Mouse (Mus musculus) forebrain, embryonic 14.5 days (tissue): ENCODE measurements around the gene Dock7. TPM values are rescaled to one million over a fixed set of nuclear protein-coding genes. Genes with fewer than 3 reads are reported as not detected.

Experiments
- ATAC-seq: fragments of 200-750 bp; cut with Nextera tagmentation; 2 replicates; pipeline ENCODE4 v1.8.0; 2017; ENCODE audit warnings: mild to moderate bottlenecking, moderate library complexity
- DNase-seq: peaks from one replicate; pipeline ENCODE4 v3.0.0-alpha.2; 2015; ENCODE audit warnings: low spot score
- H3K27ac ChIP-seq: fragments of 300-500 bp; sonication (generic); 2 replicates; pipeline ENCODE4 v1.5.1; 2014; ENCODE audit warnings: low read depth, mild to moderate bottlenecking, control low read depth, low read length, moderate library complexity
- H3K27me3 ChIP-seq: fragments of 300-500 bp; sonication (generic); replicated peaks from 2 replicates; pipeline ENCODE4 v1.6.1; 2014; ENCODE audit warnings: low read length, control low read depth, mixed read lengths; ENCODE audit not compliant: control insufficient read depth, insufficient read depth
- H3K36me3 ChIP-seq: fragments of 300-500 bp; sonication (generic); 2 replicates; pipeline ENCODE4 v1.6.1; 2014; ENCODE audit warnings: low read length, control low read depth; ENCODE audit not compliant: control insufficient read depth, insufficient read depth
- H3K4me1 ChIP-seq: fragments of 300-500 bp; sonication (generic); 2 replicates; pipeline ENCODE4 v1.6.1; 2014; ENCODE audit warnings: antibody characterized with exemption, low read length, control low read depth; ENCODE audit not compliant: control insufficient read depth, insufficient read depth
- H3K4me2 ChIP-seq: fragments of 300-500 bp; sonication (generic); 2 replicates; pipeline ENCODE4 v1.6.1; 2014; ENCODE audit warnings: mild to moderate bottlenecking, control low read depth, low read length
- H3K4me3 ChIP-seq: fragments of 300-500 bp; sonication (generic); 2 replicates; pipeline ENCODE4 v1.5.1; 2014; ENCODE audit warnings: low read depth, low read length, control low read depth
- H3K9ac ChIP-seq: fragments of 300-500 bp; sonication (generic); 2 replicates; pipeline ENCODE4 v1.6.1; 2014; ENCODE audit warnings: mild to moderate bottlenecking, low read length, control low read depth, moderate library complexity
- H3K9me3 ChIP-seq: fragments of 300-500 bp; sonication (generic); replicated peaks from 2 replicates; pipeline ENCODE4 v1.6.1; 2016; ENCODE audit warnings: low read length, control low read depth, mixed read lengths; ENCODE audit not compliant: control insufficient read depth
- WGBS: fragments of 180-500 bp; shearing (Covaris S2); extraction: QIAGEN DNeasy Blood & Tissue Kit; methylation state at CpG from one replicate; pipeline ENCODE4 v1.1.7; 2014; 5-methylcytosine and 5-hydroxymethylcytosine counted together
- polyA plus RNA-seq: library from polyadenylated mRNA; unstranded; fragments of >200 nt; fragmentation: Nextera tagmentation; extraction: Ambion mirVana; gene quantifications from 2 replicates; pipeline ENCODE4 v1.2.1, GENCODE M21; 2014

Dock7 gene
- polyA plus RNA-seq, 1 experiment from 2014 or later: 80.3 TPM

DNA sequence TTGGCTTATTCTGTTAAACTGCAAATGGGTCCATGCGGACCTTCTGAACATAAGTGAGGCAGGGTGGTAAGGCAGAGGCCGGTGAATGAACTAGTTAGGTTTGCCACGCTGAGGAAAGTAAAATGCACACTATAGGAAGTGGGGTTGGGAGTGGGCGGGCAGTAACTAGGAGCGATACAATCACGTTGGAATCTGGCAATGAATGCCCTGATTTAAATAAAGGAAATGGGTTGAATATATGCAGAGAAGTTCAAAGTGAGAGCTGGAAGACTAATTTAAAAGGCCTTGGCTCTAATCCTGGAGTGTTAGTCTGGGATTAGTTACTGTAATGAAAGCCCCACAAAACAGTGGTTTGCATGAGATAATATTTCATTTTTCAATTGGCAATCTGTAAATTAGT, 12.0 kb upstream of the Dock7 start:
- Histone ChIP-seq H3K9me3 (no peaks in the 10 kb centered on the region), H3K27me3 (no peaks in the 10 kb centered on the region), H3K4me3 (no peak overlapping the region), H3K27ac (no peak overlapping the region), H3K9ac (no peak overlapping the region), H3K4me1 (peaks cover 3% of the 10 kb centered on the region; the same call in 1 of the 2 replicates), H3K4me2 (no peak overlapping the region), H3K36me3 (no peaks in the 10 kb centered on the region)
- ATAC-seq (peak; percentile 40; the same call in 1 of the 2 replicates), DNase-seq (peak; percentile 46)
- 22% methylated on average over 6 of the region's 6 CpGs for WGBS

DNA sequence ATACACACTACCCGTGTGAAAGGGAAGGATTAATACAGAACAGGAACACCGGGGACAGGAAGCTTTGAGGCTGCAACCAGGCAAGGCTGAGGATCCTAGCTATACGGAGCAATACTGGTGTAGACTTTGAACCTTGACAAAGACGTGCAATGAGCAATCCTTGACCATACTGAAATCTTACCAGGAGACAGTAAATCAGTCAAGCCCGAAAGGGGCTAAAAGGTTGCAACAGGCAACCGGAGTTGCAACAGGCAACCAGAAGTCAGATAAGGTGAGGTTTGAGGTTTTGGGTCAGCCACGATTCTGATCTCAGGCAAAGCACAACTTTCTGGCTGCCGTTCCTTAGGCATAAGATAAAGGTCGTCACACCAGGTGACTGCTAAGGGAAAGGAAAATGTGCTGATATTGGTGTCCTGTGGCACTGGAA, 10.5 kb upstream of the Dock7 start:
- H3K9ac ChIP-seq: no peak overlapping the region
- H3K9me3 ChIP-seq: no peaks in the 10 kb centered on the region
- no peak overlapping the region for H3K4me2 ChIP-seq
- WGBS: 89% methylated on average over 9 of the region's 9 CpGs
- H3K4me3 ChIP-seq: no peak overlapping the region
- no peak for DNase-seq
- no peak overlapping the region for H3K27ac ChIP-seq
- no peaks in the 10 kb centered on the region for H3K27me3 ChIP-seq
- peaks cover 3% of the 10 kb centered on the region; the same call in 1 of the 2 replicates for H3K4me1 ChIP-seq
- ATAC-seq: no peak
- H3K36me3 ChIP-seq: no peaks in the 10 kb centered on the region

DNA sequence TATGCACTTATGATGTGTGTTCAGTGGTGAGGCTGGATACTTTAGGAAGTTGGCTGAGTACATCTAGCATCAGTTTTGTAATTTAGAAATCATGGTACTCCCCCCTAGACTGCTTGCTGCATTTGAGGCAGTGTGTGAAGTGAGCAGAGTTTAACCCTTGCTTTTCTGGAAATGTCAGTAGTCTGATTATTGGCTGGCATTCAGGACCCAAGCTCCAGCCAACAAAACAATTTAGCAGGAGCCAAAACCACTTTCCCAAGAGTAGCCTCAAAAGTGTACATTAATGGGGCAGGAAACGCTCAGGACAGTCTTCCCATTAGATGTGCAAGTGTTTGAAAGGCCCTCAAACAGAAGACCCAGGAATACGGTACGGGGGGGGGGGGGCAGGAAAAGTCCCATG, 2.8 kb upstream of the Dock7 start:
- peak; percentile 41 for DNase-seq
- H3K27ac ChIP-seq: no peak overlapping the region
- 39% methylated on average over 3 of the region's 3 CpGs for WGBS
- no peaks in the 10 kb centered on the region for H3K27me3 ChIP-seq
- no peak overlapping the region for H3K4me2 ChIP-seq
- no peak for ATAC-seq
- no peak overlapping the region for H3K9ac ChIP-seq
- peaks cover 17% of the 10 kb centered on the region for H3K4me1 ChIP-seq
- H3K9me3 ChIP-seq: no peaks in the 10 kb centered on the region
- H3K36me3 ChIP-seq: no peaks in the 10 kb centered on the region
- H3K4me3 ChIP-seq: no peak overlapping the region

GRCm38 (mm10) chr4:99122786-99123185, 2.1 kb upstream of the Dock7 start:
- Histone ChIP-seq H3K4me2 (no peak overlapping the region), H3K4me1 (peaks cover 23% of the 10 kb centered on the region), H3K9ac (no peak overlapping the region), H3K4me3 (no peak overlapping the region), H3K36me3 (no peaks in the 10 kb centered on the region), H3K9me3 (no peaks in the 10 kb centered on the region), H3K27me3 (no peaks in the 10 kb centered on the region), H3K27ac (no peak overlapping the region)
- ATAC-seq: no peak
- WGBS: 86% methylated on average over 1 of the region's 1 CpGs
- no peak for DNase-seq

GRCm38 (mm10) chr4:99122047-99122446, 1.3 kb upstream of the Dock7 start:
- Histone ChIP-seq H3K4me3 (no peak overlapping the region), H3K9ac (peak overlapping the region; percentile 98; the same call in 1 of the 2 replicates), H3K4me2 (peak overlapping the region; percentile 69), H3K9me3 (no peaks in the 10 kb centered on the region), H3K4me1 (peaks cover 24% of the 10 kb centered on the region), H3K36me3 (no peaks in the 10 kb centered on the region), H3K27me3 (no peaks in the 10 kb centered on the region), H3K27ac (peak overlapping the region; percentile 40; the same call in 1 of the 2 replicates)
- WGBS: 80% methylated on average over 3 of the region's 3 CpGs
- ATAC-seq (no peak), DNase-seq (no peak)

DNA sequence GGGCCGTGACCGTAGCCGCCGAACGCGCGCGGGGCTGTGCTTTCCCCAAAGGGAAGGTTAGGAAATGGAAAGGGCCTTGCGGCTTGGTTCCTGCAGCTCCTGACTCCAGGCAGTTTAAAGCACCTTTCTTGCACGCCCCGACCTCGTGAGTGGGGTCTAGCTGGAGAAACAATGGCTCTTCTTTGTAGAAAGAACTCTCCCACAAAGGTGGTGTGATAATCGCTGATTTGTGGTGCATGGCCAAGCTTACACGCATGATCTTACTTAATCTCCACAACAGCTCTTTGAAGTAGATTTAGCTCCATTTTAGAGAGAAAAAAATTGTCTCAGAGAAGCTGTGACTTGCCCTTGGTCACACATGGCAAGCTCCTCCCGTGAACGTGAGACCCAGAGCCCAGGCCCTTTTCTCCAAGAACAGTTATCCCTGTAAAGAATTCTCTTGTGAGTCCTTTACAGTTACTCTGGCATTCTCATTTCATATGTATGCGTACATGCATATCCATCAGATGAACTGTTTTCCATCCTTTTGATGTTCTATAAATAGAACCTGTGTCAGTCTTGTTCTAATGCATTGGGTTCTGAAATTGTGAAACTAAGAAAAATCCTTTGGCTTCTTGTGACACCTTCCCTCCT, 524 bp upstream of the Dock7 start:
- WGBS: under 1% methylated on average over 17 of the region's 17 CpGs
- Histone ChIP-seq H3K4me2 (peak overlapping the region; percentile 69), H3K36me3 (no peaks in the 10 kb centered on the region), H3K4me3 (peak overlapping the region; percentile 93), H3K27ac (peak overlapping the region; percentile 88), H3K9ac (peak overlapping the region; percentile 98), H3K4me1 (peaks cover 29% of the 10 kb centered on the region), H3K9me3 (no peaks in the 10 kb centered on the region), H3K27me3 (no peaks in the 10 kb centered on the region)
- ATAC-seq (peak; percentile 4; the same call in 1 of the 2 replicates), DNase-seq (peak; percentile 49)

DNA sequence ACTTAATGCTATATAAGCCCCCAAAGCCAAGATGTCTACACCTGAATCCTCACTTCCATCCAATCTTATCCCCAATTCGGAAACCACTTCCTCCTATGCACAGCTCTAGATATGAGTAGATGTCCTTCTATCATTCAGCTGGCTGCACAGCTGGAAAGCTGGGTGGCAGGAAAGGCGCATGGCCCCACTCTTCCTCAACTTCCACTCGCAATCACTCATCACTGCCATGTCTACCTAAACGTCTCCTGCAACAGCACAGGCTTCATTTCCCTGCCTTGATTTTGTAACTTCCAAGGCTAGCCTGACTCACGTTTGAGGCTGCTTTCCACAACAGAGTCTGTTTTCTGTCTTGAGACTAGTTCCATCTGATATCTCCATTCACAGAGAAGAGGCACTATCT, 1.7 kb downstream of the Dock7 start:
- Histone ChIP-seq H3K27ac (no peak overlapping the region), H3K9ac (0 out of 2 replicates have a peak overlapping the region, but pooled peaks have one; percentile 37)

DNA sequence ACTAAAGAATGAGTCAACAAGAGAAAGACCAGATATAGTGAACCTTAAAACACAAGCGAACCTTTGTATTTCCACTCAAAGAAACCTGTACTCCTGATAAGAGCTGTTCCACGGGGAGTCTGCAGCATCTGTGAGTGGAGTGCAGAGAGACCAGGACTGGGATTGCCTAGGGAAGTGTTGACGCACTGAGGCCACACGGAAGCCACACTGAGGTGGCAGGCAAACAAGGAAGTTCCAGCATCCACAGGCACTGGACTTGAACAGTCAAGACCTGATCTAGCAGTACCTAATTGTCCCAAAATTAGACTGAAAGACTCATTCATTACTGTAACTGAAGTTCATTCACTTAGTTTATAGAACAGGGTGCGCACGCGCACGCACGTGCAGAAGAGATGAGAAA, 4.9 kb downstream of the Dock7 start:
- Histone ChIP-seq H3K9me3 (no peaks in the 10 kb centered on the region), H3K9ac (no peak overlapping the region), H3K27me3 (no peaks in the 10 kb centered on the region), H3K27ac (no peak overlapping the region), H3K4me1 (peaks cover 20% of the 10 kb centered on the region), H3K36me3 (no peaks in the 10 kb centered on the region), H3K4me3 (no peak overlapping the region), H3K4me2 (no peak overlapping the region)
- WGBS: 67% methylated on average over 9 of the region's 9 CpGs
- no peak for DNase-seq
- ATAC-seq: no peak

More for the DNA sequence above, 1.7 kb downstream of the Dock7 start:
- no peaks in the 10 kb centered on the region for H3K36me3 ChIP-seq
- peak overlapping the region; percentile 93 for H3K4me3 ChIP-seq
- ATAC-seq (no peak), DNase-seq (no peak)
- WGBS: 51% methylated on average over 5 of the region's 5 CpGs
- H3K4me2 ChIP-seq: peak overlapping the region; percentile 69
- no peaks in the 10 kb centered on the region for H3K27me3 ChIP-seq
- peaks cover 30% of the 10 kb centered on the region for H3K4me1 ChIP-seq
- H3K9me3 ChIP-seq: no peaks in the 10 kb centered on the region

DNA sequence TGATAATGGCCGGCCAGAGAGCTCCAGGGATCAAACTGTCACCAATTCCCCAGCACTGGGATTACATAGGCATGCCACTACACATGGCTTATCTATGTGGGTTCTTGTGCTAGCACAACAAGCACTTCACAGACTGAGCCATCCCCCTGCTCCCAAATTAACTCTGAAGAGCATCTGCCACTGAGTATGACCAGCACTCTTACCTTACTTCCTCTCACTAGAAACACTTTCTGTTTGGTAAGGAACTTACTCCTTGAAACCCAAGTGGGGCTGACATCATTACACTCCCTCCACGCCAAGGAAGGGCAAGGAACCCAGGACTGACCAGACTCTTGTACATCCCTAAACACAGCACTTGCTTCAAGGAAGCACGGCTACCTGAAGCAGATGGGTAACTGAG, 9.0 kb downstream of the Dock7 start:
- WGBS: 86% methylated on average over 3 of the region's 3 CpGs
- no peak overlapping the region for H3K4me2 ChIP-seq
- peaks cover 6% of the 10 kb centered on the region for H3K4me1 ChIP-seq

More for the DNA sequence above, 9.0 kb downstream of the Dock7 start:
- no peak overlapping the region for H3K27ac ChIP-seq
- no peaks in the 10 kb centered on the region for H3K27me3 ChIP-seq
- DNase-seq (no peak), ATAC-seq (no peak)
- no peaks in the 10 kb centered on the region for H3K36me3 ChIP-seq
- H3K4me3 ChIP-seq: no peak overlapping the region
- H3K9ac ChIP-seq: no peak overlapping the region
- H3K9me3 ChIP-seq: no peaks in the 10 kb centered on the region
